Mouse (Mus musculus) midbrain, embryonic 10.5 days (tissue): ENCODE results near the gene Tas2r143. TPM values are rescaled to one million over a fixed set of nuclear protein-coding genes. Genes with fewer than 3 reads are reported as not detected.

Experiments used
- DNase-seq: peaks from one replicate; pipeline ENCODE4 v3.0.0-alpha.2; 2017; ENCODE audit warnings: low spot score
- H3K27ac ChIP-seq: fragments of 300-500 bp; sonication (generic); replicated peaks from 2 replicates; pipeline ENCODE4 v1.5.1; 2016; ENCODE audit warnings: mild to moderate bottlenecking
- H3K27me3 ChIP-seq: fragments of 300-500 bp; sonication (generic); 2 replicates; pipeline ENCODE4 v1.6.1; 2016; ENCODE audit warnings: low read depth, mild to moderate bottlenecking; ENCODE audit not compliant: poor library complexity, severe bottlenecking
- H3K36me3 ChIP-seq: fragments of 300-500 bp; sonication (generic); 2 replicates; pipeline ENCODE4 v1.6.1; 2016; ENCODE audit warnings: mild to moderate bottlenecking, moderate library complexity
- H3K4me1 ChIP-seq: fragments of 300-500 bp; sonication (generic); 2 replicates; pipeline ENCODE4 v1.6.1; 2016
- H3K4me3 ChIP-seq: fragments of 300-500 bp; sonication (generic); 2 replicates; pipeline ENCODE4 v1.5.1; 2016; ENCODE audit warnings: mild to moderate bottlenecking, moderate library complexity
- H3K9me3 ChIP-seq: fragments of 300-500 bp; sonication (generic); replicated peaks from 2 replicates; pipeline ENCODE4 v1.6.1; 2016; ENCODE audit warnings: mild to moderate bottlenecking
- WGBS: fragments of 180-500 bp; shearing (Covaris S2); methylation state at CpG from one replicate; pipeline ENCODE4 v1.1.7; 2016; 5-methylcytosine and 5-hydroxymethylcytosine counted together
- polyA plus RNA-seq: library from polyadenylated mRNA; unstranded; fragments of >200 nt; fragmentation: Nextera tagmentation; extraction: Ambion mirVana; gene quantifications from 2 replicates; pipeline ENCODE4 v1.2.1, GENCODE M21; 2016

Gene Tas2r143
- polyA plus RNA-seq, 1 experiment from 2014 or later = not detected

DNA sequence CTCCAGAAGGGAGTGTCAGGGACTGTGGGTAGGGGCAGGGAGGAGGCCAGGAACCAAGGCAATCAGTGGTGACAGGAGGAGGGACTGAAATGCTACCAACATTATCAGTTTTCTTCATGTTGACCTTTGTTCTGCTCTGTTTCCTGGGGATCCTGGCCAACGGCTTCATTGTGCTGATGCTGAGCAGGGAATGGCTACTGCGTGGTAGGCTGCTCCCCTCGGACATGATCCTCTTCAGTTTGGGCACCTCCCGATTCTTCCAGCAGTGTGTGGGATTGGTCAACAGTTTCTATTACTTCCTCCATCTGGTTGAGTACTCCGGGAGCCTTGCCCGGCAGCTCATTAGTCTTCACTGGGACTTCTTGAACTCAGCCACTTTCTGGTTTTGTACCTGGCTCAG is 34.4 kb downstream of the Tas2r143 start, which contains the start of gene Tas2r126:
Gene Tas2r126 (plus strand): TSS at position 90 of the 400 bp plus-strand sequence.
- Histone ChIP-seq H3K27me3 (no peaks in the 10 kb centered on the region), H3K9me3 (no peaks in the 10 kb centered on the region), H3K4me1 (no peaks in the 10 kb centered on the region)

DNA sequence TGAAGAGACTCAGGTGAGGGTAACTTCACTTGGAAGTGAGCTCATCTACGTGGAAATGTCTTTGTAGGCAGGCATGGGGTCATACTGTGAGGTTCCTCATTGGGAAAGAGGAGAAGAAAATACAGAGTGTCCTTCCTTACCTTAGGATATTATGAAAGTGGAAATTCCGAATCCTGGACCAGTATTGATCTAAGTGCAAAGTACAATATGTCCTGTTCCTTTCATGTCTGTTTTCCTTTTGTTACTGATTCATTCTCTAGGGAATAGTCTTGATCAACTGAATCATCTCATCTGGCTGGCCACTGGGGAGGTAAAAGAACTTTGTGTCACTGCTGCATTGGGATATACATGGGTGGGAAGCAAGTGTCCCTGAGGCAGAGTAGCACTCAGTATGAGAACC is 35.5 kb downstream of the Tas2r143 start:
- H3K27me3 ChIP-seq = no peaks in the 10 kb centered on the region
- no peaks in the 10 kb centered on the region for H3K4me1 ChIP-seq
- H3K9me3 ChIP-seq = no peaks in the 10 kb centered on the region
- H3K36me3 ChIP-seq = no peaks in the 10 kb centered on the region
- no peak overlapping the region for H3K27ac ChIP-seq
- DNase-seq = no peak
- H3K4me3 ChIP-seq = no peak overlapping the region
- WGBS = 76% methylated on average over 2 of the region's 2 CpGs

More for the DNA sequence above, 34.4 kb downstream of the Tas2r143 start, which contains the start of gene Tas2r126:
- Histone ChIP-seq H3K36me3 (no peaks in the 10 kb centered on the region), H3K27ac (no peak within 1 kb of the TSS), H3K4me3 (no peak within 1 kb of the TSS)
- DNase-seq = no peak
- 94% methylated on average over 6 of the region's 6 CpGs for WGBS

DNA sequence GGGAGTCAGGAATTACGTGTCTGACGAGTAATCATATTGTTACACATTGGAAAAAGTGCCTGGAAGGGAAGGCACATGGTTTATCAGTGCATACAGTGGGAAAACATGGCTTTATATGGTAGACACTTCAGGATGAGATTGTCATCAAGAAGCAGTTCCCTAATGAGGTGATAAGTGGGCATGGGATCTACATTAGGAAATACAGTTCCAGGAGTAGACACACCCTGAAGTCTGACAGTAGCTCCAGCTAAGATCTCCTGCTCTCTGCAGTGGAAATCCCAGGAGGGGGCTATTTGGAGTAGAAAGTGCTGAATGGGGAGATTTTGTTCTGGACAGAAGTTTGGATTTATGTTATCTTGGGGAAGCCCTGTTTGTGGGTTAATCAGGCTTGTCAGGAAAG is 41.4 kb downstream of the Tas2r143 start:
- Histone ChIP-seq H3K27ac (no peak overlapping the region), H3K27me3 (no peaks in the 10 kb centered on the region), H3K9me3 (no peaks in the 10 kb centered on the region), H3K4me1 (no peaks in the 10 kb centered on the region), H3K36me3 (no peaks in the 10 kb centered on the region), H3K4me3 (no peak overlapping the region)
- WGBS = 81% methylated on average over 2 of the region's 2 CpGs
- DNase-seq = no peak

- no peak overlapping the region for H3K27ac ChIP-seq
- no peaks in the 10 kb centered on the region for H3K4me1 ChIP-seq
- no peak overlapping the region for H3K4me3 ChIP-seq
- no peaks in the 10 kb centered on the region for H3K9me3 ChIP-seq
- DNase-seq = no peak
- H3K36me3 ChIP-seq = no peaks in the 10 kb centered on the region
- no peaks in the 10 kb centered on the region for H3K27me3 ChIP-seq
- 82% methylated on average over 2 of the region's 2 CpGs for WGBS
Measured at GRCm38 (mm10) chr6:42444491-42444890, 44.5 kb downstream of the Tas2r143 start.

DNA sequence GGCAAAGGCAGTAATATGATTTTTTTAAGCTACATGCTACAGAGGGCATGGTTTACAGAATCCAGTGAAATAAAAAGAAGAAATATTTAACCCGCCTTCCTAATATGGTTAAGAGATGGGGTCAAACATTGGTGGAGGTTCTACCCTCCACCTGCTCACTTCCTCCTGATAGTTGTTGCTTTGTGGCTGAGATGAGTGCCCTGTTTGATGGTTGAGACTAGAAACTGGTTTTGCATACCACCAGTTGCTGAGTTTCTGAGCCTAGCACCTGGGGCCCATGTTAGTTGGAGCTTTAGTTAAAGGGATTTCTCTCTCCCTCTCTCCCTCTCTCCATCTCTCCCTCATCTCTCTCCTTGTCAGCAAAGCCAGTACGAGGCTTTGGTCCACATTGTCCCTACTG is 47.3 kb downstream of the Tas2r143 start:
- Histone ChIP-seq H3K4me1 (no peaks in the 10 kb centered on the region), H3K4me3 (no peak overlapping the region), H3K36me3 (no peaks in the 10 kb centered on the region), H3K9me3 (no peaks in the 10 kb centered on the region), H3K27ac (no peak overlapping the region), H3K27me3 (no peaks in the 10 kb centered on the region)
- WGBS = 93% methylated on average over 2 of the region's 2 CpGs
- DNase-seq = no peak

Other genes starting within 250 kb of the Tas2r143 start
- not detected in 2 replicates for gene Tas2r144, start 184.9 kb upstream of the Tas2r143 start, polyA plus RNA-seq
- 14.3 and 17.3 TPM in 2 replicates for gene Gstk1, start 154.3 kb upstream of the Tas2r143 start, polyA plus RNA-seq
- gene Tmem139, start 138.3 kb upstream of the Tas2r143 start, polyA plus RNA-seq = 0.33 and 0.42 TPM in 2 replicates
- gene Casp2, start 135.3 kb upstream of the Tas2r143 start, polyA plus RNA-seq = 75.4 and 81.1 TPM in 2 replicates
- 1.2 and 1.7 TPM in 2 replicates for gene Clcn1, start 113.6 kb upstream of the Tas2r143 start, polyA plus RNA-seq
- 2.2 and 2.4 TPM in 2 replicates for gene Fam131b, start 75.6 kb upstream of the Tas2r143 start, polyA plus RNA-seq
- 84.5 and 88.1 TPM in 2 replicates for gene Zyx, start 50.6 kb upstream of the Tas2r143 start, polyA plus RNA-seq
- gene Epha1, start 27.0 kb upstream of the Tas2r143 start, polyA plus RNA-seq = 1.2 and 1.5 TPM in 2 replicates
- gene Tas2r135, start 5.2 kb downstream of the Tas2r143 start, polyA plus RNA-seq = not detected in 2 replicates
- not detected in 2 replicates for gene Tas2r126, start 34.3 kb downstream of the Tas2r143 start, polyA plus RNA-seq
- not detected in 2 replicates for gene Olfr458, start 65.0 kb downstream of the Tas2r143 start, polyA plus RNA-seq
- not detected in 2 replicates for gene Olfr457, start 76.1 kb downstream of the Tas2r143 start, polyA plus RNA-seq
- gene Olfr456, start 87.0 kb downstream of the Tas2r143 start, polyA plus RNA-seq = not detected in 2 replicates
- not detected in 2 replicates for gene Olfr455, start 147.3 kb downstream of the Tas2r143 start, polyA plus RNA-seq
- not detected in 2 replicates for gene Tcaf3, start 197.5 kb downstream of the Tas2r143 start, polyA plus RNA-seq
- 3.9 and 4.2 TPM in 2 replicates for gene Tcaf2, start 245.0 kb downstream of the Tas2r143 start, polyA plus RNA-seq